Mouse (Mus musculus) embryonic facial prominence, embryonic 13.5 days (tissue): ENCODE data around the gene Rnf10. TPM values are rescaled to one million over a fixed set of nuclear protein-coding genes. Genes with fewer than 3 reads are reported as not detected.

ENCODE experiments used
- ATAC-seq: fragments of 200-750 bp; cut with Nextera tagmentation; 2 replicates; pipeline ENCODE4 v1.8.0; 2017; ENCODE audit warnings: low read depth; ENCODE audit not compliant: insufficient number of reproducible peaks, insufficient read depth, low FRiP score, low TSS enrichment
- H3K27ac ChIP-seq: fragments of 300-500 bp; sonication (generic); 2 replicates; pipeline ENCODE4 v1.5.1; 2015; ENCODE audit warnings: moderate library complexity, mild to moderate bottlenecking, inconsistent platforms
- H3K27me3 ChIP-seq: fragments of 300-500 bp; sonication (generic); 2 replicates; pipeline ENCODE4 v1.6.1; 2015; ENCODE audit warnings: mild to moderate bottlenecking, inconsistent platforms
- H3K36me3 ChIP-seq: fragments of 300-500 bp; sonication (generic); 2 replicates; pipeline ENCODE4 v1.6.1; 2015; ENCODE audit warnings: mild to moderate bottlenecking, inconsistent platforms
- H3K4me1 ChIP-seq: fragments of 300-500 bp; sonication (generic); 2 replicates; pipeline ENCODE4 v1.6.1; 2015; ENCODE audit warnings: inconsistent platforms
- H3K4me2 ChIP-seq: fragments of 300-500 bp; sonication (generic); 2 replicates; pipeline ENCODE4 v1.6.1; 2015; ENCODE audit warnings: moderate library complexity, mild to moderate bottlenecking, inconsistent platforms
- H3K4me3 ChIP-seq: fragments of 300-500 bp; sonication (generic); 2 replicates; pipeline ENCODE4 v1.5.1; 2015; ENCODE audit warnings: mild to moderate bottlenecking, inconsistent platforms
- H3K9ac ChIP-seq: fragments of 300-500 bp; sonication (generic); 2 replicates; pipeline ENCODE4 v1.6.1; 2015; ENCODE audit warnings: mild to moderate bottlenecking, inconsistent platforms
- H3K9me3 ChIP-seq: fragments of 300-500 bp; sonication (generic); 2 replicates; pipeline ENCODE4 v1.6.1; 2016; ENCODE audit warnings: inconsistent platforms
- WGBS: fragments of 180-500 bp; shearing (Covaris S2); methylation state at CpG from one replicate; pipeline ENCODE4 v1.1.7; 2015; ENCODE audit warnings: mixed read lengths; 5-methylcytosine and 5-hydroxymethylcytosine counted together
- polyA plus RNA-seq: library from polyadenylated mRNA; unstranded; fragments of >200 nt; fragmentation: Nextera tagmentation; extraction: Ambion mirVana; gene quantifications from 2 replicates; pipeline ENCODE4 v1.2.1, GENCODE M21; 2015

Rnf10 gene
- polyA plus RNA-seq, 1 experiment from 2014 or later = 136 TPM

DNA sequence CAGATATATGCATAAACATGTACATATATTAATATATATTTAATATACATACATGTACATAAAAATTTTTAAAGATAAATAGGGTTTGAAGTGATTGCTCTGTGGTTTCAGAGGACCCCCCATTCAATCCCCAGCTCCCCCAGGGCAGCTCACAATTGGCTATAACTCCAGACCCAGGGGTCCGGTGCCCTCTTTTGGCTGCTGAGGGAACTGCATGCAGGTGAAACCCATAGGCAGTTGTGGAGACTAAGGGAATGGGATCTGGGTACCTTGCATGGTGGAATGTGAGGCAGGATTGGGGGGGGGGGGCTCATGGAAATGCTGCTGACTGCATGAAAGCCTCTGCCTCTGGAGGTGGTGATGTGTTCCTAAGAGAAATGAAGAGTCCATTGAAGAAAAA is 62.3 kb downstream of the Rnf10 start:
- Histone ChIP-seq H3K4me3 (no peak overlapping the region), H3K4me1 (peaks cover 6% of the 10 kb centered on the region), H3K9me3 (no peaks in the 10 kb centered on the region), H3K9ac (no peak overlapping the region), H3K27me3 (peaks cover 13% of the 10 kb centered on the region), H3K27ac (no peak overlapping the region), H3K4me2 (no peak overlapping the region), H3K36me3 (no peaks in the 10 kb centered on the region)
- 15% methylated on average over 1 of the region's 1 CpGs for WGBS
- no peak for ATAC-seq

DNA sequence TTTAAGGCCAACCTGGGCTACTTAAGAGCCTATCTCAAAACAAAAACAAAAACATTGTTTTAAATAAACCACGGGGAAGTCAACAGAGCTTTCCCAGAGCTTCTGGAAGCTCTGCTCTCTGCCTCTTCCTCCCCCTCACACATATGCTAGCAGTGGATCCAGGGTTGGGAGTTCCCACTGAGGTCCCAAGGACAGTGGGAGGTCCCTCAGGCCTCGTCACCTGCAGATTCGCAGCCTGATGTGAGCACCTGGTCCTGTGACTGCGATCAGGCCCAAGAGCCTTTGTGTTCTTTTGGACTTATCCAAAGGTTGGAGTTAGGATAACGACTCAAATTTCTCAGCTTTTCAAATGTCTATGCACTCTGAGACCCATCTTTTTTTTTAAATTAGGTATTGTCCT is 64.1 kb downstream of the Rnf10 start:
- H3K27me3 ChIP-seq = peaks cover 13% of the 10 kb centered on the region
- H3K9ac ChIP-seq = 0 out of 2 replicates have a peak overlapping the region, but pooled peaks have one; percentile 6
- peaks cover 22% of the 10 kb centered on the region for H3K4me1 ChIP-seq
- no peak overlapping the region for H3K4me2 ChIP-seq
- no peak overlapping the region for H3K27ac ChIP-seq
- 62% methylated on average over 5 of the region's 5 CpGs for WGBS
- H3K9me3 ChIP-seq = no peaks in the 10 kb centered on the region
- ATAC-seq = no peak
- no peak overlapping the region for H3K4me3 ChIP-seq
- H3K36me3 ChIP-seq = no peaks in the 10 kb centered on the region

DNA sequence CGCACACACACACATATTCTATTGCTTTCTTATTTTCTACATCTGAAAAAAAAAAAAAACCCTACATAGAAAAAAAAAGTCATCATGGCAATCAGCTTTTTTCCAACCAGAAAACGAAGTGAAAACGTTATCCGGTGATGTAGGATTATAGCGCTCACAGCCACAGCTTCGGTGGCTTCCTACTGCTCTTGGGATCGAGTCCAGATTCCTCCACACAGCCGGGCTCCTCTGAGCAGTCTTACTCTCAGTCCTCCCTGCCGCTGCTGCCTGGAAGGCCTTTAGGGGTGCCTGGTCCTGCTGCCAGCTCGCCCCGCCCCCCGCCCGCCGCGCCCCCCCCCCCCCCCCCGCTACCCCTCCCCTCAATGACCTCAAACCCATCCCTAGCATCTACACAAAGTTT is 64.8 kb downstream of the Rnf10 start:
- no peak overlapping the region for H3K4me3 ChIP-seq
- peaks cover 16% of the 10 kb centered on the region for H3K27me3 ChIP-seq
- H3K4me2 ChIP-seq = peak overlapping the region; percentile 5; the same call in 1 of the 2 replicates
- 13% methylated on average over 9 of the region's 16 CpGs for WGBS
- no peaks in the 10 kb centered on the region for H3K9me3 ChIP-seq
- H3K9ac ChIP-seq = no peak overlapping the region
- ATAC-seq = no peak
- peaks cover 24% of the 10 kb centered on the region for H3K4me1 ChIP-seq
- H3K36me3 ChIP-seq = no peaks in the 10 kb centered on the region
- no peak overlapping the region for H3K27ac ChIP-seq

DNA sequence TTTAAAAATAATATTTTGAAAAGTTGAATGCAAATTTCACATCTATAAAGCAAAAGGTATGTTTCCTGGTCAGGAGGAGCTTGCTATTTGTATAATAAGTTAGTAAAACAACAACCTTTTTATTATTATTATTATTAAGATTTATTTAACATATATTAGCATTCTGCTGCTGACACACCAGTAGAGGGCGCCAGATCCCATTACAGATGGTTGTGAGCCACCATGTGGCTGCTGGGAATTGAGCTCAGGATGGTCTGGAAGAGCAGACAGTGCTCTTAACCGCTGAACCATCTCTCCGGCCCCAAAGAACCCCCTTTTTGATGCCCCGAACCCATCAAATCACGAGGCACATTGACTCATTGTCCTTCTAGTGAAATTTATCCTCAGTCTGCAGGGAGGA is 65.5 kb downstream of the Rnf10 start:
- 59% methylated on average over 5 of the region's 5 CpGs for WGBS
- Histone ChIP-seq H3K9me3 (no peaks in the 10 kb centered on the region), H3K9ac (no peak overlapping the region), H3K27me3 (peaks cover 16% of the 10 kb centered on the region), H3K27ac (no peak overlapping the region), H3K4me3 (no peak overlapping the region), H3K4me1 (peaks cover 24% of the 10 kb centered on the region), H3K4me2 (no peak overlapping the region), H3K36me3 (no peaks in the 10 kb centered on the region)
- ATAC-seq = no peak

DNA sequence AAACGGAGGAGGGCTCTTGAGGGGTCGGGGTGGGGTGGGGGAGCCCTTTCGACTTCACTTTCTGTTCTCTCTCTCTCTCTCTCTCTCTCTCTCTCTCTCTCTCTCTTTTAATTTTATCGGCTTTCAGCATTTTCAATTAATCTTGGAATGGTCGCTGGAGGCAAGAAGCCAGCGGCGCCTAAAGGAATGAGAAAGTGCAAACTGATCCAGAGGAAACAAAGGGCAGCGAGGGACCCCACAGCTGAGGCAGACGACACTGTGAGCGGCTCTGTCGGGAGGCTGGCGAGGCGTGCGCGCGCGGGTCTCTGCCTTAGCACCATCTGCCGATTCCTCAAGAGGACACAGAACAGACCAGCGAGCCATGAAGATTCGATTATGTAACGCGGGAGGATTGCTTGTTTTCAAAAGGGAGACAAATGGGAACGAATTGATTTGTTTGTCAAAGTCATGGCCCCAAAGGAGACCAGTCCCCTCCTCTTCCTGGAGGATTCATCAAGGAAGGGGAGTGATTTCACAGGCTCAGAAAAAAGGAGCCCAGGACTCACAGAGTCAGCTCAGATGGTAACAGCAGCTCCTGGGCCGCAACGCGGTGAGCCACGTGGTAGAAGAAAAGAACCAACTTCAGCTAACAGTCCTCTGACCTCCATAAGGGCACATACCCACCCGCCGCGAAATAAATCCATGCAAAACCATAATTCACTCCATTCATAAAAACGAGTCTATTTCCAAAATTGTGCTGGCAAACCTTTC is 68.0 kb downstream of the Rnf10 start:
- Histone ChIP-seq H3K27ac (peak overlapping the region; percentile 28; the same call in 1 of the 2 replicates), H3K27me3 (peaks cover 16% of the 10 kb centered on the region)
- ATAC-seq = no peak; the same call in 1 of the 2 replicates

DNA sequence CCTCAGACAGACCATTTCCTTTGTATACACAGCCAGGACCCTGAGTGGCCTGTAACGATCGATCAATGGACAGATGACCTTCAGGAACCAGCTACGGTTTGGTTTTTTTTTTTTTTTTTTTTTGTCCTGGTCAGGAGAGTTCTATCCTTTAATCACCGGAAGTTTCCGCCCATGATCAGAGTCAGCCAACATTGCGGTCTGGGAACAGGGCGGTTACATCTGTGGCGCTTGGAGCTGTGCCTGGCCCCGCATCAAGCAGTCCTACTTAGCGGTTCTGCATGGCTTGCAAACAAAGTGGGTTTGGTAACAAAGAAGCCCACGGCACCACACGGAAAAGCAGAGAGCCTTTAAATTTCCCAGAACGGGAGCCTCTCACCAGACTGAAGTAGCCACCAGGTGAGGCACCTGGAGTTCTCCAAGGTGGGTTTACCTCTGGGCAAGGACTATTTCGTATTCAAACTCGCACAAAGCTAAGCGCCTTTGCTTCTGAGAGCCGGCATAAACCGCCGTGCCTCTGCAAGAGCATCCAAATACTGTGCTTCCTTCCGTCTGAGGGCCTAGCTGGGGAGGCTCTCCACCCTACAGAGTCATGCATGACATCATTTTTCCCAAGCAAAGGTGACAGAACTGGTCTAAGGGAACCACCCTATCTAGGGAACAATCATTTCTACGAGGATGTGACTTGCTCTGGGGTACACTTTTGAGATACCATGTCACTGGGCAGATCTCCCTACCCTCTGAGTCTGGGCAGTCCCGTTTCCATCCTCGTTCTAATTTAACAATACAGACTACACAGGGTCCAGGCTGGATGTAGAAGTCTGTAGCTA is 68.8 kb downstream of the Rnf10 start:
- H3K4me2 ChIP-seq = peak overlapping the region; percentile 66
- peaks cover 24% of the 10 kb centered on the region for H3K4me1 ChIP-seq
- H3K4me3 ChIP-seq = peak overlapping the region; percentile 39
- H3K27me3 ChIP-seq = peaks cover 16% of the 10 kb centered on the region
- no peaks in the 10 kb centered on the region for H3K36me3 ChIP-seq
- peak overlapping the region; percentile 66 for H3K9ac ChIP-seq
- H3K9me3 ChIP-seq = no peaks in the 10 kb centered on the region
- peak overlapping the region; percentile 28; the same call in 1 of the 2 replicates for H3K27ac ChIP-seq
- 9% methylated on average over 23 of the region's 23 CpGs for WGBS
- ATAC-seq = no peak

More for the DNA sequence above, 68.0 kb downstream of the Rnf10 start:
- Histone ChIP-seq H3K36me3 (no peaks in the 10 kb centered on the region), H3K9ac (peak overlapping the region; percentile 66), H3K4me2 (peak overlapping the region; percentile 66), H3K9me3 (no peaks in the 10 kb centered on the region), H3K4me3 (peak overlapping the region; percentile 39), H3K4me1 (peaks cover 24% of the 10 kb centered on the region)
- WGBS = 2% methylated on average over 31 of the region's 31 CpGs

DNA sequence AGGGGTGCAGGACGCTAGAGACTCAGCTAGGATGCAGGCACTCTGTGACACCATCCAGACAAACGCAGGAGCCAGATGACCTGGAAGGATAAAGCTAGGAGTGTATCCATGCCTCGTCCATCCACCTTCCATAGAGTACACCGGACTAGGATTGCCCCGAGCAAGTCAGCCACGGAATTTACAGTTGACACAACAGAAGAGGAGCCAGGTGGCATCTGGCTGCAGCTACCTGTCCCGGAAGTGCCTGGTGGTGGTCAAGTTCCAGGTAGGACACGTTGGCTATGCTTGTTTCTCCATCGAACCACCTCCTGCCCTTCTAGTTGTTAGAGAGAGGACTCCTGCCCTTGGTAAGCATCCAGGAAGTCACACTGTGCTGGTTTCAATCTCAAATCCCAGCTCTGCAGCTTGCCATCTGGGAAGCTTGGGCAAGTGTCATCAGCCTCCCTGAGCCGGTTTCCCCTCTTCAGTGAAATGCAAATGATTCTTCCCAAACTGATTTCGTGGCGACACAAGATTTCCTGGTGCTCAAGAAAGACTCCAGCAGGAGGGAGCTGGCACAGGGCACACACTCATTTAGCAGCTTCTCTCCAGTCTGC is 78.0 kb downstream of the Rnf10 start:
- no peaks in the 10 kb centered on the region for H3K9me3 ChIP-seq
- no peak for ATAC-seq
- peak overlapping the region; percentile 60 for H3K4me3 ChIP-seq
- WGBS = 4% methylated on average over 12 of the region's 12 CpGs
- H3K27me3 ChIP-seq = peaks cover 72% of the 10 kb centered on the region
- H3K4me1 ChIP-seq = peaks cover 29% of the 10 kb centered on the region
- H3K27ac ChIP-seq = no peak overlapping the region
- no peak overlapping the region; the same call in 1 of the 2 replicates for H3K9ac ChIP-seq
- H3K4me2 ChIP-seq = peak overlapping the region; percentile 100
- H3K36me3 ChIP-seq = no peaks in the 10 kb centered on the region

DNA sequence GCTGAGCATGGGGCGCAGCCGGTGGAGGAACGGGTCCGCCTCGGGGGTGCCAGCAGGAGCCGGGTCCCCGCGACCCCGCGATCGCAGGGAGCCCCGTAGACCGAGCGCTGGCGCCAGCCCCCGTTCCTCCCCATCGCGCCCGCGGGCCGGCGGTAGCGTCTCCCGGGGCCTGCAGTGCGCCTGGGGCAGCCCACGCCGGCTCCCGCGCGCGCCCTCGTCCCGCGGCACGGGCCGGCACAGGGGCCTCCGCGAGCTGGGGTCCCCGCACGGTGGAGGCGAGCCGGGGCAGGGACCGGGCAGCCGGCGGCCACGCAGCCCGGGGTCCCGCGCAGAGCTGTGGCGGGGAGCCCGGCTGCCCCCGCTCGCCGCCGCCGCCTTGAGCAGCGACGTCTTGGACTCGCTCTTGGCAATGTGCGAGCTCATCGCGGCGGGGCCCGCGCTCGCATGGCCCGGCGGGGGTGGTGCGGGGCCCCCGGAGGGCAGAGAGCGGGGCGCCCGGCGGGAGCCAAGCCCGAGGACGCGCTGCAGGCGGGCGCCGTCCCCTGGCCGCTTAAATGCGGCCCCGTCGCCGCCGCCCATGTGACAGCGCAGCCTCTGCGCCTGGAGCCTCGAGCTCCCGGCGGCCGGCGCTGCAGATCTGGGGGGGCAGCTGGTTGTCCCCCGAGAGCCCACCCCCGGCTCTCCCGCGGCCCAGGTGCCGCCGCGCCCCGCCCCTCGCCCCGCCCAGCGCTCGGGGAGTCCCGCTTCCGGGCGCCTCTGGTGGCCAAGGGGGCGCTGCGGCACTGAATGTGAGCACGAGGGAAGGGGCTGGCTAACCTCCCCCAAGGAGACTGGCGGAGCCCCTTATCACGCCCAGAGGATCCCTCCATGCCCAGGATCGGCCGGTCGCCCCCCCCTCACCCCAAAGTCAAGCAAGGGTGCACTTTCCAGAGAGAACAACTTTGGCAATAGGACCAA is 78.8 kb downstream of the Rnf10 start, which contains the start of gene Cabp1:
Gene Cabp1 (minus strand): TSS at position 713 of the 957 bp plus-strand sequence.
- under 1% methylated on average over 100 of the region's 116 CpGs for WGBS
- H3K9ac ChIP-seq = peak within 1 kb of the TSS; percentile 69
- peaks cover 29% of the 10 kb centered on the region for H3K4me1 ChIP-seq
- no peaks in the 10 kb centered on the region for H3K9me3 ChIP-seq
- no peak within 1 kb of the TSS for H3K27ac ChIP-seq
- ATAC-seq = no peak
- peak within 1 kb of the TSS; percentile 60 for H3K4me3 ChIP-seq
- H3K36me3 ChIP-seq = no peaks in the 10 kb centered on the region
- H3K4me2 ChIP-seq = peak within 1 kb of the TSS; percentile 100
- peaks cover 78% of the 10 kb centered on the region for H3K27me3 ChIP-seq

DNA sequence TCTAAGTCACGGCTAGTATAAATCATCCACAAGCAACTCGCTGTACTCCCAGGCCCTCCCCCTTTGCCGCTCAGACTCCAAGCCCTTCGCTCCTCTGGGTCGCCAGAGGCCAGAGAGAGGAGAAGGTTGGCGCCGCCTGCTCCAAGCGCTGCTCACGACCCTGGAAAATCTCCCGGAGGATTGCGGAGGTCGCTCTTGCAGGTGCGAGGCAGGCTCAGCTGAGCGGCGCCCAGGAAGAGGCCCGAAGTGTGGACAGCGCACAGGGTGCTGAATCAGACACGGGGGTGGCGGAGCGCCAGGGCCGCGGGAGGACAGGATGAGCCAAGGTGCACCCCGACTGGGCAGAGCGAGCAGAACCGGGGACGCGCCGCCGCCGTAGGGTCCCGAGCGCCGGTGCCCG is 79.5 kb downstream of the Rnf10 start:
- peaks cover 29% of the 10 kb centered on the region for H3K4me1 ChIP-seq
- peak overlapping the region; percentile 100 for H3K4me2 ChIP-seq
- no peaks in the 10 kb centered on the region for H3K36me3 ChIP-seq
- no peaks in the 10 kb centered on the region for H3K9me3 ChIP-seq
- ATAC-seq = no peak
- H3K4me3 ChIP-seq = peak overlapping the region; percentile 60
- under 1% methylated on average over 34 of the region's 34 CpGs for WGBS
- peak overlapping the region; percentile 69 for H3K9ac ChIP-seq
- H3K27ac ChIP-seq = no peak overlapping the region
- H3K27me3 ChIP-seq = peaks cover 81% of the 10 kb centered on the region

DNA sequence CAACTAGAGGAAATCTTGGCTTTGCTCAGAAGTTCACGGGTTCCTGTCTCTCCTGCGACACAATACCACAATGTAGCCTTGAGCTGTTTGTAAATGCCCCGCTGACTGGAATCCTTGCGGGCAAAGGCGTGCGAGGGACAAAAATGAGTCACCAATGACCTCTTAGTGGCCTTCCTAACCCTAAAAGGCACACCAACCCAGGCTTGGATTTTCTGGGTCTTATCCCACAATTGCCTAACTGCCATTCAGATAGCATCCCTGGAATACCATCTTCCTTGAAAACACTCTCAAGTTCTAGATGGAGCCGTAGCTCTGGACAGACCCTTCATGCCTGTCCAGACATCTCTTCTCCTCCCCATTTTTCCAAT is 79.9 kb downstream of the Rnf10 start:
- WGBS = 9% methylated on average over 7 of the region's 7 CpGs
- no peaks in the 10 kb centered on the region for H3K9me3 ChIP-seq
- peaks cover 83% of the 10 kb centered on the region for H3K27me3 ChIP-seq
- H3K4me2 ChIP-seq = peak overlapping the region; percentile 100
- peak overlapping the region; percentile 60 for H3K4me3 ChIP-seq
- H3K36me3 ChIP-seq = no peaks in the 10 kb centered on the region
- H3K9ac ChIP-seq = no peak overlapping the region
- no peak overlapping the region for H3K27ac ChIP-seq
- peaks cover 31% of the 10 kb centered on the region for H3K4me1 ChIP-seq
- no peak for ATAC-seq
